Mouse (Mus musculus): ENCODE measurements around the gene Vrtn. TPM values are rescaled to one million over a fixed set of nuclear protein-coding genes. Genes with fewer than 3 reads are reported as not detected.

Vrtn gene
- total and polyA plus RNA-seq, 3 experiments: not detected

- no peak for DNase-seq
Measured at GRCm38 (mm10) chr12:84689051-84689450, 48.2 kb downstream of the Vrtn start.

DNA sequence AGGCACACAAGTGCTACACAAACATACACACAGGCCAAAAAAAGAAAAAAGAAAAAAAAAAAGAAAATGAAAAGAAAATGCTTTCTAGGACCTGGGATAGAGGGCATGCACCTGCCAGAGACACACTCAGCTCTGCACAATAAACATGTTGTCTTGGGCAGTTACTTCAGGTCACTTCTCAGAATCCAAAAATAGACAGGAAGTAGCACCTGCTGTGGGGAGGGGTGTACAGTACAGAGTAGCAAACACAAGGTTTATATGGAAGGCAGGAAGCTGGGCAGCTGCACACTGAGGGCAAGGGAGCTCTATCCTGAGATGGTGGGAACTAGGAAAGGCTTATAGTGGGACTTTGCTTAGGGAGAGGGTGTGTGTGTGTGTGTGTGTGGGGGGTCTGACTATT is 50.5 kb downstream of the Vrtn start:
- no peak for DNase-seq

GRCm38 (mm10) chr12:84692141-84692540 is 51.3 kb downstream of the Vrtn start:
- DNase-seq: no peak

- DNase-seq: peak; percentile 87
Measured at GRCm38 (mm10) chr12:84698319-84699081, 57.7 kb downstream of the Vrtn start, which contains the start of gene Syndig1l. Gene Syndig1l (minus strand): TSS chr12:84698831.

Other genes starting within 250 kb of the Vrtn start
- gene Entpd5, start 232.0 kb upstream of the Vrtn start, total RNA-seq (2021): 100 to 1,000 TPM; 124 to 126 TPM
- gene Entpd5, start 232.0 kb upstream of the Vrtn start, polyA plus RNA-seq (2012; rRNA removed): 11.9 and 14.8 TPM in 2 replicates
- gene Bbof1, start 231.9 kb upstream of the Vrtn start, total RNA-seq (2021): 1 to 10 TPM; 2.7 to 3.4 TPM
- gene Bbof1, start 231.9 kb upstream of the Vrtn start, polyA plus RNA-seq (2012; rRNA removed): not detected in 2 replicates
- gene Rnf113a2, start 223.8 kb upstream of the Vrtn start, total RNA-seq (2021): 10 to 100 TPM; 16.0 to 19.6 TPM
- gene Rnf113a2, start 223.8 kb upstream of the Vrtn start, polyA plus RNA-seq (2012; rRNA removed): 0.73 and 0.86 TPM in 2 replicates
- gene Aldh6a1, start 190.0 kb upstream of the Vrtn start, total RNA-seq (2021): 100 to 1,000 TPM; 211 to 272 TPM
- 21.7 and 22.0 TPM in 2 replicates for gene Aldh6a1, start 190.0 kb upstream of the Vrtn start, polyA plus RNA-seq (2012; rRNA removed)
- gene Lin52, start 189.6 kb upstream of the Vrtn start, total RNA-seq (2021): 10 to 100 TPM; 16.2 to 19.7 TPM
- gene Lin52, start 189.6 kb upstream of the Vrtn start, polyA plus RNA-seq (2012; rRNA removed): 5.0 and 6.9 TPM in 2 replicates
- gene Vsx2, start 71.3 kb upstream of the Vrtn start, total RNA-seq (2021): not detected
- not detected in 2 replicates for gene Vsx2, start 71.3 kb upstream of the Vrtn start, polyA plus RNA-seq (2012; rRNA removed)
- 10 to 100 TPM; 12.1 to 12.4 TPM for gene Abcd4, start 23.6 kb upstream of the Vrtn start, total RNA-seq (2021)
- gene Abcd4, start 23.6 kb upstream of the Vrtn start, polyA plus RNA-seq (2012; rRNA removed): 27.7 and 30.3 TPM in 2 replicates
- gene Syndig1l, start 57.8 kb downstream of the Vrtn start, total RNA-seq (2021): not detected
- not detected in 2 replicates for gene Syndig1l, start 57.8 kb downstream of the Vrtn start, polyA plus RNA-seq (2012; rRNA removed)
- gene Npc2, start 132.1 kb downstream of the Vrtn start, total RNA-seq (2021): 100 to 1,000 TPM in 1 of 2 experiments, 10 to 100 TPM in 1; 85.4 to 100 TPM
- 126 and 165 TPM in 2 replicates for gene Npc2, start 132.1 kb downstream of the Vrtn start, polyA plus RNA-seq (2012; rRNA removed)
- gene Isca2, start 132.2 kb downstream of the Vrtn start, total RNA-seq (2021): 10 to 100 TPM; 76.0 to 80.8 TPM
- 42.1 and 54.5 TPM in 2 replicates for gene Isca2, start 132.2 kb downstream of the Vrtn start, polyA plus RNA-seq (2012; rRNA removed)
- 10 to 100 TPM in 1 of 2 experiments, 1 to 10 TPM in 1; 6.6 to 11.9 TPM for gene Ltbp2, start 235.5 kb downstream of the Vrtn start, total RNA-seq (2021)
- gene Ltbp2, start 235.5 kb downstream of the Vrtn start, polyA plus RNA-seq (2012; rRNA removed): 11.8 and 16.1 TPM in 2 replicates